Mouse (Mus musculus) ES-Bruce4 (cell line): ENCODE measurements around the gene Klc1. TPM values are rescaled to one million over a fixed set of nuclear protein-coding genes. Genes with fewer than 3 reads are reported as not detected.

Source experiments
- H3K27ac ChIP-seq: 2 replicates; pipeline ENCODE4 v1.5.1; 2012; ENCODE audit warnings: low read length, inconsistent platforms; ENCODE audit not compliant: insufficient read depth
- H3K27me3 ChIP-seq: 2 replicates; pipeline ENCODE4 v1.6.1; 2012; ENCODE audit warnings: mild to moderate bottlenecking, low read length, inconsistent platforms; ENCODE audit not compliant: control insufficient read depth, poor library complexity, insufficient read depth, severe bottlenecking
- H3K36me3 ChIP-seq: 2 replicates; pipeline ENCODE4 v1.6.1; 2012; ENCODE audit warnings: inconsistent platforms, mild to moderate bottlenecking, low read length, moderate library complexity; ENCODE audit not compliant: control insufficient read depth, poor library complexity, insufficient read depth, severe bottlenecking
- H3K4me1 ChIP-seq: one replicate; pipeline ENCODE4 v1.8.1; 2011; ENCODE audit warnings: low read length; ENCODE audit not compliant: control insufficient read depth, insufficient read depth
- H3K4me3 ChIP-seq: 2 replicates; pipeline ENCODE4 v1.5.1; 2011; ENCODE audit warnings: low read depth, mild to moderate bottlenecking, low read length
- H3K9ac ChIP-seq: 2 replicates; pipeline ENCODE4 v1.6.1; 2012; ENCODE audit warnings: low read depth, mild to moderate bottlenecking, inconsistent platforms; ENCODE audit not compliant: poor library complexity, severe bottlenecking
- H3K9me3 ChIP-seq: replicated peaks from 2 replicates; pipeline ENCODE4 v1.6.1; 2012; ENCODE audit warnings: mild to moderate bottlenecking, low read length, inconsistent platforms; ENCODE audit not compliant: control insufficient read depth, poor library complexity, insufficient read depth, severe bottlenecking
- CTCF ChIP-seq: IDR thresholded peaks from one replicate; pipeline ENCODE4 v1.8.1; 2011; ENCODE audit warnings: low read depth, low read length
- EP300 ChIP-seq: IDR thresholded peaks from 2 replicates; pipeline ENCODE4 v1.6.1; 2011; ENCODE audit warnings: low read depth, low read length; ENCODE audit not compliant: insufficient read depth
- POLR2A ChIP-seq: IDR thresholded peaks from one replicate; pipeline ENCODE4 v1.8.1; 2011; ENCODE audit warnings: low read length; ENCODE audit not compliant: insufficient read depth
- polyA plus RNA-seq: library from polyadenylated mRNA; stranded (reverse); fragments of >200 nt; gene quantifications from 2 replicates; pipeline ENCODE4 v1.2.4, GENCODE M21; 2011; ENCODE audit warnings: low read depth; ENCODE audit not compliant: missing spikeins, insufficient read depth, insufficient read length

Klc1 gene
- polyA plus RNA-seq, 1 experiment: 92.2 TPM

DNA sequence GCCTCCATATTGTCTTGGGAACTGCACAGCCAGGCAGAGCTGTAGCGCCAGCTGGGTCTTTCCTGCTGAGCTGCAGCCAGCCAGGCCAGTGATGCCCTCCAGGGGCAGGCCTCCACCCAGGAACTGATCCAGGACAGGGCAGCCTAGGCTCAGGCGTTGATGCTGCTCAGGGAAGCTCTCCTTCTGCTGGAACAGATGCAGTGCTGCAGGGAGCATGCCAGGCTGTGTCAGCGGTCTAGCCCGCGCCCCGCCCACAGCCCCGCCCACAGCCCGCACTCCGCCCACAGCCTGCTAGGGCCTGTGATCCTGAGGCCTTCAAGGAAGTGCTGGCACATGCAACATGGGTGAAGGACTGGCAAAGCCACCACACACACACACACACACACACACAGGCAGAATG is 51.1 kb downstream of the Klc1 start:
- Histone ChIP-seq H3K4me1 (no peaks in the 10 kb centered on the region), H3K27me3 (no peaks in the 10 kb centered on the region), H3K9ac (no peak overlapping the region), H3K4me3 (no peak overlapping the region), H3K36me3 (no peaks in the 10 kb centered on the region), H3K9me3 (no peaks in the 10 kb centered on the region), H3K27ac (no peak overlapping the region)
- TF ChIP-seq POLR2A: no peak
- no peak for TF ChIP-seq CTCF
- TF ChIP-seq EP300: no peak

GRCm38 (mm10) chr12:111812075-111812474 is 53.4 kb downstream of the Klc1 start:
- no peak overlapping the region for H3K27ac ChIP-seq
- no peak for TF ChIP-seq CTCF
- no peak for TF ChIP-seq EP300
- no peak for TF ChIP-seq POLR2A
- no peak overlapping the region for H3K4me3 ChIP-seq
- no peaks in the 10 kb centered on the region for H3K27me3 ChIP-seq
- H3K4me1 ChIP-seq: no peaks in the 10 kb centered on the region
- H3K36me3 ChIP-seq: no peaks in the 10 kb centered on the region
- H3K9me3 ChIP-seq: no peaks in the 10 kb centered on the region
- H3K9ac ChIP-seq: no peak overlapping the region

DNA sequence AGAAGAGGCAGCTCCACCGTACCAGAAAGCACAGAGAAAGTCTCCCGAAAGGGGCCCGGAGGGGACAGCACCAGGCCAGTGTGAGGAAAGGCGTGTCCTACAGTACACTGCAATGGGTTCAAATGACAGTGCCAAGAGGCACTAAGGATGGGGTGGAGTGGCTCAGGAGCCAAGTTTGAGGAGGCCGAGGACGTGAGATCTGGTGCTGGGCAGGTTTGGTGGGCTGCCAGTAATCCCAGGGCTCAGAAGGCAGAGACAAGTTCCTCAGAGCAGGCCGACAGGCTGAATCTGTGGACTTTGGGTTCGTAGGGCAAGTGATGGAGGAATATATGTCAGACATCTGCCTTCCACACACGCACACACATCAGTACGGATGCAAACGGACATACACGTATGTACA is 54.0 kb downstream of the Klc1 start:
- Histone ChIP-seq H3K9ac (peak overlapping the region; percentile 67; the same call in 1 of the 2 replicates), H3K36me3 (no peaks in the 10 kb centered on the region), H3K9me3 (no peaks in the 10 kb centered on the region), H3K27ac (no peak overlapping the region), H3K4me1 (no peaks in the 10 kb centered on the region), H3K27me3 (no peaks in the 10 kb centered on the region), H3K4me3 (peak overlapping the region; percentile 92)
- no peak for TF ChIP-seq POLR2A
- TF ChIP-seq CTCF: no peak
- TF ChIP-seq EP300: no peak

DNA sequence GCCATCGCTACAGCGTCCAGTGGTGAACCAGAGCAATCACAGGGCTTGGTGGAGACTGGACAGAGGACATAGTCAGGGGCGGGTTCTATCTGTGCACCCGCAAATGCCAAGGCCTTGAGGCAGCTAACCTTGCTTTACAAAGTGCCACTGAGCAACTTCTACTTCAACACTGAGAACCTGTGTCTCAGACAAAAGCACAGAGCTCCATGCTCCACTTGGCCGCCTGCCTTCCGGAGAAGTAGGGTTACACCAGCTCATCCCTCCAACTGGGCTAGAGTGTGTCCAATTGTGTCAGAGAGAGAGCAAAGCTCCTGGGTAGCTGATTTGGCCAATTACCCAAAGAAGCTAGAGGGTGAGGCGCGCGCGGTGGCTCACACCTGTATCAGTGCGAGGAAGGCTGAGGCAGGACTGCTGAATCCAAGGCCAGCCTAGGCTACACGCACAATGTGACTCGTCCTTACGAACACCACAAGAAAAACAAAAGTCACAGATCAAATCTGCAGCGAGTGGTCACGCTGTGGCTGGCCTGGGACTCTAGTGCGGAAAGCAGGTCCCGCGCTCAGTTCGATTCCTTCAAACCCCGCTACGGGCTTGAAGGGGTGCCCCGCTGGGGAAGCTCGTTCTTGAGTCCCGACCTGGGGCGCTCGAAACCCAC is 54.6 kb downstream of the Klc1 start:
- no peak overlapping the region for H3K27ac ChIP-seq
- no peaks in the 10 kb centered on the region for H3K36me3 ChIP-seq
- H3K9ac ChIP-seq: peak overlapping the region; percentile 67
- H3K4me3 ChIP-seq: peak overlapping the region; percentile 92
- no peaks in the 10 kb centered on the region for H3K27me3 ChIP-seq
- H3K4me1 ChIP-seq: no peaks in the 10 kb centered on the region
- no peaks in the 10 kb centered on the region for H3K9me3 ChIP-seq
- TF ChIP-seq EP300 (no peak), CTCF (no peak), POLR2A (no peak)

GRCm38 (mm10) chr12:111813766-111814617 is 55.3 kb downstream of the Klc1 start, which contains the start of the genes Xrcc3 and Zfyve21:
Gene Xrcc3, minus strand, starts transcription at chr12:111813873.
Gene Zfyve21, plus strand, starts transcription at chr12:111814170.
- no peaks in the 10 kb centered on the region for H3K9me3 ChIP-seq
- TF ChIP-seq POLR2A (peak; percentile 79), EP300 (no peak), CTCF (no peak)
- no peaks in the 10 kb centered on the region for H3K4me1 ChIP-seq
- H3K9ac ChIP-seq: peak within 1 kb of the TSS; percentile 89
- H3K36me3 ChIP-seq: no peaks in the 10 kb centered on the region
- peak within 1 kb of the TSS; percentile 92 for H3K4me3 ChIP-seq
- no peak within 1 kb of the TSS for H3K27ac ChIP-seq
- no peaks in the 10 kb centered on the region for H3K27me3 ChIP-seq
